Mouse (Mus musculus) hindbrain, postnatal 0 days (tissue): Measurements from ENCODE around the gene Cadm4. TPM values are rescaled to one million over a fixed set of nuclear protein-coding genes. Genes with fewer than 3 reads are reported as not detected.

Experiments
- ATAC-seq: fragments of 200-750 bp; cut with Nextera tagmentation; 2 replicates; pipeline ENCODE4 v1.8.0; 2017; ENCODE audit warnings: mild to moderate bottlenecking, moderate TSS enrichment, moderate library complexity
- DNase-seq: peaks from one replicate; pipeline ENCODE4 v3.0.0-alpha.2; 2015; ENCODE audit warnings: low spot score
- H3K27ac ChIP-seq: fragments of 300-500 bp; sonication (generic); 2 replicates; pipeline ENCODE4 v1.5.1; 2014; ENCODE audit warnings: mild to moderate bottlenecking
- H3K27me3 ChIP-seq: fragments of 300-500 bp; sonication (generic); 2 replicates; pipeline ENCODE4 v1.6.1; 2014; ENCODE audit warnings: low read length, mixed read lengths; ENCODE audit not compliant: insufficient read depth
- H3K36me3 ChIP-seq: fragments of 300-500 bp; sonication (generic); 2 replicates; pipeline ENCODE4 v1.6.1; 2014; ENCODE audit warnings: low read length, mixed read lengths; ENCODE audit not compliant: insufficient read depth
- H3K4me1 ChIP-seq: fragments of 300-500 bp; sonication (generic); 2 replicates; pipeline ENCODE4 v1.6.1; 2014; ENCODE audit warnings: antibody characterized with exemption, low read length, mixed read lengths; ENCODE audit not compliant: insufficient read depth
- H3K4me2 ChIP-seq: fragments of 300-500 bp; sonication (generic); 2 replicates; pipeline ENCODE4 v1.6.1; 2014; ENCODE audit warnings: low read depth, mild to moderate bottlenecking, low read length, moderate library complexity, mixed read lengths
- H3K4me3 ChIP-seq: fragments of 300-500 bp; sonication (generic); 2 replicates; pipeline ENCODE4 v1.5.1; 2014; ENCODE audit warnings: low read length
- H3K9ac ChIP-seq: fragments of 300-500 bp; sonication (generic); replicated peaks from 2 replicates; pipeline ENCODE4 v1.6.1; 2014; ENCODE audit warnings: mild to moderate bottlenecking, low read length, moderate library complexity, mixed read lengths
- H3K9me3 ChIP-seq: fragments of 300-500 bp; sonication (generic); 2 replicates; pipeline ENCODE4 v1.6.1; 2016; ENCODE audit warnings: low read length, mixed read lengths
- CTCF ChIP-seq: IDR thresholded peaks from 2 replicates; pipeline ENCODE4 v1.5.1; 2016; ENCODE audit warnings: antibody characterized with exemption, control low read depth, low read depth
- WGBS: fragments of 180-500 bp; shearing (Covaris S2); extraction: QIAGEN DNeasy Blood & Tissue Kit; methylation state at CpG from one replicate; pipeline ENCODE4 v1.1.7; 2014; 5-methylcytosine and 5-hydroxymethylcytosine counted together
- polyA plus RNA-seq: library from polyadenylated mRNA; unstranded; fragments of >200 nt; fragmentation: Nextera tagmentation; extraction: Ambion mirVana; gene quantifications from 2 replicates; pipeline ENCODE4 v1.2.1, GENCODE M21; 2015
- total RNA-seq: library from RNA; depleted of rRNA; stranded (reverse); fragments of >200 nt; gene quantifications from 2 replicates; pipeline ENCODE4 v1.2.3, GENCODE M21; 2014

Gene Cadm4
- total and polyA plus RNA-seq, 2 experiments from 2014 or later, result 101 to 423 TPM

GRCm38 (mm10) chr7:24474811-24475506 is 6.9 kb upstream of the Cadm4 start:
- Histone ChIP-seq H3K4me2 (peak overlapping the region; percentile 22; the same call in 1 of the 2 replicates), H3K4me3 (no peak overlapping the region), H3K36me3 (no peaks in the 10 kb centered on the region), H3K27ac (peak overlapping the region; percentile 22; the same call in 1 of the 2 replicates), H3K9ac (no peak overlapping the region), H3K9me3 (no peaks in the 10 kb centered on the region), H3K27me3 (no peaks in the 10 kb centered on the region), H3K4me1 (0 out of 2 replicates have a peak, but pooled peaks cover 3% of the 10 kb centered on the region)
- DNase-seq (peak; percentile 51), ATAC-seq (no peak)
- peak; percentile 43 for TF ChIP-seq CTCF
- 20% methylated on average over 21 of the region's 21 CpGs for WGBS

GRCm38 (mm10) chr7:24476338-24476737 is 5.5 kb upstream of the Cadm4 start:
- no peak for TF ChIP-seq CTCF
- H3K36me3 ChIP-seq, result no peaks in the 10 kb centered on the region
- WGBS, result 70% methylated on average over 8 of the region's 8 CpGs
- no peak for ATAC-seq
- H3K4me3 ChIP-seq, result no peak overlapping the region
- no peak for DNase-seq
- H3K27ac ChIP-seq, result no peak overlapping the region
- no peak overlapping the region for H3K9ac ChIP-seq
- peaks cover 13% of the 10 kb centered on the region; the same call in 1 of the 2 replicates for H3K4me1 ChIP-seq
- H3K9me3 ChIP-seq, result no peaks in the 10 kb centered on the region
- H3K4me2 ChIP-seq, result no peak overlapping the region
- no peaks in the 10 kb centered on the region for H3K27me3 ChIP-seq

- Histone ChIP-seq H3K4me3 (no peak overlapping the region), H3K9me3 (no peaks in the 10 kb centered on the region), H3K4me1 (peaks cover 13% of the 10 kb centered on the region; the same call in 1 of the 2 replicates), H3K36me3 (no peaks in the 10 kb centered on the region), H3K27ac (no peak overlapping the region), H3K27me3 (no peaks in the 10 kb centered on the region), H3K9ac (no peak overlapping the region), H3K4me2 (no peak overlapping the region)
- TF ChIP-seq CTCF, result no peak
- WGBS, result 84% methylated on average over 7 of the region's 7 CpGs
- no peak for ATAC-seq
- no peak for DNase-seq
These were observed 5.0 kb upstream of the Cadm4 start for GRCm38 (mm10) chr7:24476856-24477255.

- ATAC-seq (no peak), DNase-seq (no peak)
- no peak overlapping the region for H3K4me3 ChIP-seq
- H3K27me3 ChIP-seq, result no peaks in the 10 kb centered on the region
- H3K9ac ChIP-seq, result no peak overlapping the region
- peaks cover 14% of the 10 kb centered on the region; the same call in 1 of the 2 replicates for H3K4me1 ChIP-seq
- H3K27ac ChIP-seq, result no peak overlapping the region
- H3K4me2 ChIP-seq, result no peak overlapping the region
- H3K9me3 ChIP-seq, result no peaks in the 10 kb centered on the region
- 90% methylated on average over 5 of the region's 5 CpGs for WGBS
- no peaks in the 10 kb centered on the region for H3K36me3 ChIP-seq
- no peak for TF ChIP-seq CTCF
These were observed 2.9 kb upstream of the Cadm4 start for GRCm38 (mm10) chr7:24478911-24479310.

- WGBS, result 86% methylated on average over 2 of the region's 2 CpGs
- Histone ChIP-seq H3K4me1 (peaks cover 21% of the 10 kb centered on the region; the same call in 1 of the 2 replicates), H3K36me3 (no peaks in the 10 kb centered on the region), H3K4me3 (no peak overlapping the region), H3K9me3 (no peaks in the 10 kb centered on the region), H3K27ac (no peak overlapping the region), H3K27me3 (no peaks in the 10 kb centered on the region), H3K9ac (no peak overlapping the region), H3K4me2 (peak overlapping the region; percentile 86; the same call in 1 of the 2 replicates)
- DNase-seq, result no peak
- no peak for TF ChIP-seq CTCF
- no peak for ATAC-seq
These were observed 2.1 kb upstream of the Cadm4 start for GRCm38 (mm10) chr7:24479685-24480084.

GRCm38 (mm10) chr7:24480121-24480941 is 1.5 kb upstream of the Cadm4 start:
- 36% methylated on average over 18 of the region's 18 CpGs for WGBS
- H3K27ac ChIP-seq, result peak overlapping the region; percentile 89; the same call in 1 of the 2 replicates
- peak; percentile 44 for DNase-seq
- peak overlapping the region; percentile 72 for H3K4me3 ChIP-seq
- TF ChIP-seq CTCF, result no peak
- H3K4me1 ChIP-seq, result peaks cover 22% of the 10 kb centered on the region; the same call in 1 of the 2 replicates
- H3K36me3 ChIP-seq, result no peaks in the 10 kb centered on the region
- ATAC-seq, result peak; percentile 16; the same call in 1 of the 2 replicates
- peak overlapping the region; percentile 33; the same call in 1 of the 2 replicates for H3K9ac ChIP-seq
- H3K27me3 ChIP-seq, result no peaks in the 10 kb centered on the region
- H3K9me3 ChIP-seq, result no peaks in the 10 kb centered on the region
- H3K4me2 ChIP-seq, result peak overlapping the region; percentile 86
